Mouse (Mus musculus): Measurements from ENCODE around the gene Ccdc92b.

DNA sequence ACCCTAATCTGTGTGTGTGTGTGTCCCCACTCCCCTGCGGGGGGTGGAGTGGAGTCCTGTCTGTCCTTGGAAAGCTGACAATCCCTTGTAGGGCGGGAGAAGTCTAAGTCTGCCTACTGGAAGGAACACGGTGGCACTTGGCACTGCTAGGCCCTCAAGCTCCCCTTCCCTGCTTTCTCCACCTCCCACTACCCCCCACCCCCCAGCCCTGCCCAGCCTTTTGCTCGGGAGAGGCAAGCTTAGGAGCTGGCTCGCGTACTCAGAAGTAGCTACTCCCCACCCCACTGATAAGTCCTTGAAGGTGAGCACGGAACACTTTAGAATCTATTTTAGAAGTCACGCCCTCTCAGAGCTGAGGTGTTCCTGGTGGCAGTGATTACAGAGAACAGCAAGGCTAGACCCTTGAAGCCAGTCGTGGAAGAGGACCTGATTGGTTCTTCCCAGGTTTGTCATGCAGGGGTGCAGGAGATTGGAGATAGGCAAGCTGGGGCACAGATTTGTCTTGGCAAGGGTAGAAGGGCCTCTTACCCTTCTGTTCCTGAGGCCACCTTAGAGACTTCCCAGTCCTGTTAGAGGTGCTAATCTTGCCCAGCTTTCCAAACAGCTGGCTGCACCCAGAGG lies 19.5 kb downstream of the Ccdc92b start:
- TF ChIP-seq CTCF (IDR thresholded peaks at IDR 0.05; ENCODE audit: low read depth, low read length) (no peak), POLR2A (IDR thresholded peaks at IDR 0.05; ENCODE audit: extremely low read depth, insufficient read depth, low read length) (no peak)

Data from liver, adult 2 months (tissue).